10 mouse cellular contexts compared by ENCODE assay signal in genomic region chr4:54950136-54950535, GRCm38 (mm10). TPM values are rescaled to one million over a fixed set of nuclear protein-coding genes. Genes with fewer than 3 reads are reported as not detected.
DNase-seq lines count a peak whose midpoint lies in the region; ATAC-seq lines count a peak whose summit lies in the region.
"Had no signal": no experiment of that assay in that cellular context is flagged by ENCODE, and none has a peak within 500 bp of the region (broad histone marks: within the 10 kb centered on the region; RNA-seq: fewer than 3 reads in every experiment).

No protein-coding gene starts in this region.

- H3K4me2 ChIP-seq in heart, embryonic 11.5 days = peak overlapping the region; percentile 85
- peak overlapping the region; percentile 51 for H3K4me2 ChIP-seq in neural tube, embryonic 11.5 days (ENCODE audit: low read depth)
- peak overlapping the region; percentile 89 for H3K4me2 ChIP-seq in limb, embryonic 13.5 days (replicated peaks)

- peak overlapping the region; percentile 94 for H3K27ac ChIP-seq in heart, embryonic 11.5 days (ENCODE audit: low read depth, low read length)
- no peak overlapping the region for H3K27ac ChIP-seq in neural tube, embryonic 11.5 days (ENCODE audit: low read depth, low read length)
- peak overlapping the region; percentile 97; the same call in 1 of the 2 replicates for H3K27ac ChIP-seq in limb, embryonic 13.5 days
- H3K27ac ChIP-seq: liver, embryonic 14.5 days had no signal

- no peaks in the 10 kb centered on the region for H3K27me3 ChIP-seq in heart, embryonic 11.5 days (ENCODE audit: control insufficient read depth, insufficient read depth, low read length)
- no peaks in the 10 kb centered on the region for H3K27me3 ChIP-seq in neural tube, embryonic 11.5 days (ENCODE audit: control insufficient read depth, insufficient read depth, low read length)
- no peaks in the 10 kb centered on the region for H3K27me3 ChIP-seq in limb, embryonic 13.5 days

- H3K4me3 ChIP-seq in heart, embryonic 11.5 days (ENCODE audit: low read depth, low read length) = peak overlapping the region; percentile 62
- peak overlapping the region; percentile 90 for H3K4me3 ChIP-seq in neural tube, embryonic 11.5 days (ENCODE audit: low read depth, low read length)
- H3K4me3 ChIP-seq in limb, embryonic 13.5 days = peak overlapping the region; percentile 80

- intact Hi-C loops in left cerebral cortex, postnatal 36 days (cut with DNase I) = no loop called here

- H3K4me1 ChIP-seq in heart, embryonic 11.5 days (ENCODE audit: control insufficient read depth, insufficient read depth, low read length) = peaks cover 16% of the 10 kb centered on the region
- H3K4me1 ChIP-seq in neural tube, embryonic 11.5 days (ENCODE audit: control insufficient read depth, insufficient read depth, low read length) = 0 out of 2 replicates have a peak, but pooled peaks cover 4% of the 10 kb centered on the region
- peaks cover 28% of the 10 kb centered on the region for H3K4me1 ChIP-seq in limb, embryonic 13.5 days

- H3K36me3 ChIP-seq in heart, embryonic 11.5 days (ENCODE audit: control insufficient read depth, insufficient read depth, low read length) = no peaks in the 10 kb centered on the region
- no peaks in the 10 kb centered on the region for H3K36me3 ChIP-seq in neural tube, embryonic 11.5 days (ENCODE audit: control insufficient read depth, insufficient read depth, low read length)
- no peaks in the 10 kb centered on the region for H3K36me3 ChIP-seq in limb, embryonic 13.5 days

- ATAC-seq in heart, embryonic 11.5 days (replicated peaks; ENCODE audit: insufficient number of reproducible peaks, low FRiP score, low TSS enrichment) = no peak
- ATAC-seq in neural tube, embryonic 11.5 days (ENCODE audit: insufficient read depth, low FRiP score, low TSS enrichment) = no peak
- no peak for ATAC-seq in limb, embryonic 13.5 days (ENCODE audit: low FRiP score, low read depth)

- no peak for DNase-seq in heart, adult 9 months (ENCODE audit: low spot score in 2 of 2)
- DNase-seq in neural tube, embryonic 11.5 days (ENCODE audit: low spot score) = no peak
- DNase-seq in neural tube, embryonic 10.5 days (ENCODE audit: extremely low spot score, low spot score) = no peak
- no peak for DNase-seq in thymus, postnatal 0 days (ENCODE audit: low spot score)
- no peak for DNase-seq in urinary bladder, postnatal 14 days (ENCODE audit: low spot score)
- DNase-seq in left cerebral cortex, postnatal 36 days (ENCODE audit: low spot score in 2 of 2) = no peak
- DNase-seq: thymus, postnatal 14 days had no signal

- H3K9me3 ChIP-seq in heart, embryonic 11.5 days (replicated peaks; ENCODE audit: control insufficient read depth, low read length) = no peaks in the 10 kb centered on the region
- H3K9me3 ChIP-seq in neural tube, embryonic 11.5 days (ENCODE audit: control insufficient read depth, low read length) = no peaks in the 10 kb centered on the region
- H3K9me3 ChIP-seq in limb, embryonic 13.5 days = no peaks in the 10 kb centered on the region

- 0 out of 2 replicates have a peak overlapping the region, but pooled peaks have one; percentile 90 for H3K9ac ChIP-seq in heart, embryonic 11.5 days (ENCODE audit: low read depth, low read length)
- H3K9ac ChIP-seq in neural tube, embryonic 11.5 days (ENCODE audit: low read length) = peak overlapping the region; percentile 98
- peak overlapping the region; percentile 94 for H3K9ac ChIP-seq in limb, embryonic 13.5 days
- H3K9ac ChIP-seq: liver, embryonic 14.5 days had no signal

- 21% methylated on average over 2 of the region's 2 CpGs for WGBS in heart, embryonic 11.5 days (ENCODE audit: insufficient replicate concordance)
- 43% methylated on average over 2 of the region's 2 CpGs for WGBS in neural tube, embryonic 11.5 days
- WGBS in limb, embryonic 13.5 days = 19% methylated on average over 2 of the region's 2 CpGs

RNA-seq across cellular contexts. Expression of gene Zfp462, which starts 5.3 kb away (rescaled TPM):
- polyA plus RNA-seq in heart, embryonic 11.5 days (2014; fragmentation: Nextera tagmentation; extraction: Ambion mirVana) = 3.6 and 5.7 TPM in 2 replicates
- 14.5 and 16.4 TPM in 2 replicates for polyA plus RNA-seq in neural tube, embryonic 11.5 days (2014; fragmentation: Nextera tagmentation; extraction: Ambion mirVana)
- polyA plus RNA-seq in limb, embryonic 13.5 days (2015; fragmentation: Nextera tagmentation; extraction: Ambion mirVana) = 6.8 and 7.2 TPM in 2 replicates
- 0.54 and 0.57 TPM in 2 replicates for polyA plus RNA-seq in thymus, postnatal 0 days (2015; fragmentation: Nextera tagmentation; extraction: Ambion mirVana)
- total RNA-seq in left cerebral cortex, postnatal 36 days (2021) = 10 to 100 TPM; 37.7 to 71.3 TPM
